Mouse (Mus musculus) ES-E14 (cell line): ENCODE results near the gene Magi2. TPM values are rescaled to one million over a fixed set of nuclear protein-coding genes. Genes with fewer than 3 reads are reported as not detected.

ENCODE experiments used
- DNase-seq: peaks from one replicate; pipeline ENCODE4 v3.0.0-alpha.2; 2013; ENCODE audit warnings: low read depth, low spot score
- H3K27ac ChIP-seq: 2 replicates; pipeline ENCODE4 v1.5.1; 2012; ENCODE audit warnings: low read depth, mild to moderate bottlenecking, low read length, moderate library complexity, mixed read lengths; ENCODE audit not compliant: poor library complexity, insufficient read depth, severe bottlenecking
- H3K36me3 ChIP-seq: 2 replicates; pipeline ENCODE4 v1.6.1; 2012; ENCODE audit warnings: mild to moderate bottlenecking, low read length, moderate library complexity, mixed read lengths; ENCODE audit not compliant: control insufficient read depth, poor library complexity, insufficient read depth, severe bottlenecking
- H3K4me1 ChIP-seq, 2 experiments: fragments of 150-350 bp in 1 of 2; sonication (generic) in 1 of 2; 2 replicates each; pipeline ENCODE4 v1.6.1; 2012; ENCODE audit warnings: low read length in 2 of 2, mild to moderate bottlenecking in 1 of 2, mixed read lengths in 1 of 2; ENCODE audit not compliant: control insufficient read depth in 2 of 2, insufficient read depth in 2 of 2, poor library complexity in 1 of 2
- H3K4me3 ChIP-seq, 2 experiments: fragments of 150-350 bp in 1 of 2; sonication (generic) in 1 of 2; 2 replicates each; pipeline ENCODE4 v1.5.1; 2012; ENCODE audit warnings: low read length in 2 of 2, low read depth in 1 of 2, mild to moderate bottlenecking in 1 of 2, mixed read lengths in 1 of 2; ENCODE audit not compliant: insufficient read depth in 1 of 2, poor library complexity in 1 of 2, severe bottlenecking in 1 of 2
- H3K9ac ChIP-seq: 2 replicates; pipeline ENCODE4 v1.6.1; 2012; ENCODE audit warnings: low read depth, mild to moderate bottlenecking, low read length, mixed read lengths; ENCODE audit not compliant: poor library complexity, insufficient read depth, severe bottlenecking
- H3K9me3 ChIP-seq: fragments of 150-350 bp; sonication (generic); 2 replicates; pipeline ENCODE4 v1.6.1; 2012; ENCODE audit warnings: low read depth, mild to moderate bottlenecking, low read length; ENCODE audit not compliant: control insufficient read depth, insufficient read depth
- CHD2 ChIP-seq: IDR thresholded peaks from 2 replicates; pipeline ENCODE4 v1.6.1; 2014; ENCODE audit warnings: mild to moderate bottlenecking, low read depth, low read length, inconsistent platforms
- HCFC1 ChIP-seq: IDR thresholded peaks from 2 replicates; pipeline ENCODE4 v1.6.1; 2012; ENCODE audit warnings: low read length, inconsistent platforms, borderline replicate concordance; ENCODE audit not compliant: insufficient read depth
- MAFK ChIP-seq: IDR thresholded peaks from 2 replicates; pipeline ENCODE4 v1.6.1; 2014; ENCODE audit warnings: mild to moderate bottlenecking, low read depth, low read length, inconsistent platforms; ENCODE audit not compliant: insufficient read depth
- ZC3H11A ChIP-seq: IDR thresholded peaks from 2 replicates; pipeline ENCODE4 v1.6.1; 2012; ENCODE audit warnings: low read depth, mild to moderate bottlenecking, inconsistent platforms, low read length, borderline replicate concordance
- ZNF384 ChIP-seq: IDR thresholded peaks from 2 replicates; pipeline ENCODE4 v1.6.1; 2012; ENCODE audit warnings: low read depth, low read length, inconsistent platforms
- in situ Hi-C, 2 experiments: fragments of 600-800 bp; cut with MboI; formaldehyde crosslinking; loops; one replicate each; pipeline ENCODE4 v1.15.1; 2025; ENCODE audit warnings: low sequenced_read_pairs in 2 of 2, inconsistent platforms in 1 of 2; ENCODE audit not compliant: unreplicated experiment in 2 of 2
- total RNA-seq: library from RNA; depleted of rRNA; stranded (reverse); fragments of 300-350 nt; gene quantifications from 2 replicates; pipeline ENCODE4 v1.2.3, GENCODE M21; 2012

Gene Magi2
- total RNA-seq, 1 experiment = 0.85 TPM

- Histone ChIP-seq H3K4me3 (no peak overlapping the region), H3K4me1 (no peaks in the 10 kb centered on the region; a peak in 1 of 4 replicates), H3K9me3 (no peaks in the 10 kb centered on the region), H3K9ac (no peak overlapping the region), H3K36me3 (no peaks in the 10 kb centered on the region), H3K27ac (no peak overlapping the region)
- TF ChIP-seq MAFK (no peak), ZNF384 (no peak), ZC3H11A (no peak), CHD2 (no peak), HCFC1 (no peak)
- DNase-seq = no peak
- in situ Hi-C loops = no loop called here
Measured at GRCm38 (mm10) chr5:20415320-20415719, 1188.5 kb downstream of the Magi2 start.

GRCm38 (mm10) chr5:20417348-20417747 lies 1190.5 kb downstream of the Magi2 start:
- Histone ChIP-seq H3K4me1 (no peaks in the 10 kb centered on the region; a peak in 1 of 4 replicates), H3K4me3 (no peak overlapping the region), H3K36me3 (no peaks in the 10 kb centered on the region), H3K9ac (no peak overlapping the region), H3K27ac (no peak overlapping the region), H3K9me3 (no peaks in the 10 kb centered on the region)
- peak; percentile 47 for DNase-seq
- in situ Hi-C loops = no loop called here
- TF ChIP-seq MAFK (peak; percentile 19; the same call in 1 of the 2 replicates), HCFC1 (no peak)

- Histone ChIP-seq H3K36me3 (no peaks in the 10 kb centered on the region), H3K4me1 (no peaks in the 10 kb centered on the region), H3K27ac (no peak overlapping the region), H3K9ac (no peak overlapping the region), H3K9me3 (no peaks in the 10 kb centered on the region), H3K4me3 (no peak overlapping the region)
- no peak for DNase-seq
- in situ Hi-C loops = no loop called here
- TF ChIP-seq CHD2 = no peak
- TF ChIP-seq HCFC1 = no peak
- no peak for TF ChIP-seq ZNF384
- no peak for TF ChIP-seq MAFK
- TF ChIP-seq ZC3H11A = no peak
Measured at GRCm38 (mm10) chr5:20432148-20432813, 1205.4 kb downstream of the Magi2 start.

GRCm38 (mm10) chr5:20446471-20447174 lies 1219.8 kb downstream of the Magi2 start:
- in situ Hi-C loops = no loop called here

More at GRCm38 (mm10) chr5:20446471-20447174, 1219.8 kb downstream of the Magi2 start:
- Histone ChIP-seq H3K36me3 (no peaks in the 10 kb centered on the region), H3K9me3 (no peaks in the 10 kb centered on the region), H3K9ac (no peak overlapping the region), H3K27ac (no peak overlapping the region), H3K4me1 (no peaks in the 10 kb centered on the region), H3K4me3 (no peak overlapping the region)
- TF ChIP-seq MAFK (no peak), CHD2 (no peak), ZNF384 (no peak), ZC3H11A (no peak), HCFC1 (no peak)
- no peak for DNase-seq
